Mouse (Mus musculus): ENCODE measurements around the gene Prnp. TPM values are rescaled to one million over a fixed set of nuclear protein-coding genes. Genes with fewer than 3 reads are reported as not detected.

The Prnp gene
- polyA plus RNA-seq, 1 experiment from 2014 or later, result 184 TPM

GRCm38 (mm10) chr2:131941501-131941900 lies 31.8 kb downstream of the Prnp start:
- H3K9me3 ChIP-seq, result no peaks in the 10 kb centered on the region
- H3K4me3 ChIP-seq, result no peak overlapping the region
- no peaks in the 10 kb centered on the region for H3K27me3 ChIP-seq
- ATAC-seq (replicated peaks), result no peak
- H3K4me1 ChIP-seq, result no peaks in the 10 kb centered on the region
- H3K27ac ChIP-seq (replicated peaks), result no peak overlapping the region
- H3K36me3 ChIP-seq, result peaks cover 17% of the 10 kb centered on the region
- no peak overlapping the region for H3K9ac ChIP-seq (replicated peaks)
- 75% methylated on average over 6 of the region's 6 CpGs for WGBS
- H3K4me2 ChIP-seq (replicated peaks), result no peak overlapping the region

- H3K9ac ChIP-seq (replicated peaks), result no peak overlapping the region
- no peaks in the 10 kb centered on the region for H3K27me3 ChIP-seq
- WGBS, result 13% methylated on average over 1 of the region's 1 CpGs
- no peak overlapping the region for H3K4me2 ChIP-seq (replicated peaks)
- no peak overlapping the region for H3K4me3 ChIP-seq
- no peak for ATAC-seq (replicated peaks)
- no peak overlapping the region for H3K27ac ChIP-seq (replicated peaks)
- H3K9me3 ChIP-seq, result no peaks in the 10 kb centered on the region
- H3K4me1 ChIP-seq, result no peaks in the 10 kb centered on the region
- H3K36me3 ChIP-seq, result no peaks in the 10 kb centered on the region
These were observed 34.6 kb downstream of the Prnp start for GRCm38 (mm10) chr2:131944370-131944769.

GRCm38 (mm10) chr2:131945225-131945624 lies 35.5 kb downstream of the Prnp start:
- no peaks in the 10 kb centered on the region for H3K27me3 ChIP-seq
- no peak overlapping the region for H3K9ac ChIP-seq (replicated peaks)
- no peak for ATAC-seq (replicated peaks)
- H3K4me2 ChIP-seq (replicated peaks), result no peak overlapping the region
- H3K36me3 ChIP-seq, result no peaks in the 10 kb centered on the region
- WGBS, result 85% methylated on average over 8 of the region's 8 CpGs
- H3K9me3 ChIP-seq, result no peaks in the 10 kb centered on the region
- H3K4me1 ChIP-seq, result no peaks in the 10 kb centered on the region
- no peak overlapping the region for H3K27ac ChIP-seq (replicated peaks)
- no peak overlapping the region for H3K4me3 ChIP-seq

- Histone ChIP-seq H3K9ac (replicated peaks) (no peak overlapping the region), H3K27ac (replicated peaks) (no peak overlapping the region), H3K27me3 (no peaks in the 10 kb centered on the region), H3K4me3 (no peak overlapping the region), H3K36me3 (no peaks in the 10 kb centered on the region), H3K9me3 (no peaks in the 10 kb centered on the region), H3K4me2 (replicated peaks) (no peak overlapping the region), H3K4me1 (no peaks in the 10 kb centered on the region)
- 88% methylated on average over 6 of the region's 6 CpGs for WGBS
- no peak for ATAC-seq (replicated peaks)
These were observed 36.0 kb downstream of the Prnp start for GRCm38 (mm10) chr2:131945765-131946164.

- Histone ChIP-seq H3K27me3 (no peaks in the 10 kb centered on the region), H3K36me3 (no peaks in the 10 kb centered on the region), H3K4me3 (no peak overlapping the region), H3K4me1 (no peaks in the 10 kb centered on the region), H3K9me3 (no peaks in the 10 kb centered on the region), H3K4me2 (replicated peaks) (no peak overlapping the region), H3K9ac (replicated peaks) (no peak overlapping the region), H3K27ac (replicated peaks) (no peak overlapping the region)
- no peak for ATAC-seq (replicated peaks)
- WGBS, result 92% methylated on average over 16 of the region's 16 CpGs
These were observed 36.6 kb downstream of the Prnp start for GRCm38 (mm10) chr2:131946351-131946750.

- Histone ChIP-seq H3K27me3 (peaks cover 8% of the 10 kb centered on the region), H3K4me2 (replicated peaks) (no peak overlapping the region), H3K9ac (replicated peaks) (no peak overlapping the region), H3K27ac (replicated peaks) (no peak overlapping the region), H3K4me1 (0 out of 2 replicates have a peak, but pooled peaks cover 3% of the 10 kb centered on the region), H3K4me3 (no peak overlapping the region), H3K9me3 (no peaks in the 10 kb centered on the region), H3K36me3 (no peaks in the 10 kb centered on the region)
- WGBS, result 76% methylated on average over 3 of the region's 3 CpGs
- no peak for ATAC-seq (replicated peaks)
These were observed 38.4 kb downstream of the Prnp start for GRCm38 (mm10) chr2:131948156-131948555.

- Histone ChIP-seq H3K27me3 (peaks cover 15% of the 10 kb centered on the region), H3K36me3 (no peaks in the 10 kb centered on the region), H3K4me1 (0 out of 2 replicates have a peak, but pooled peaks cover 5% of the 10 kb centered on the region), H3K9me3 (no peaks in the 10 kb centered on the region), H3K9ac (replicated peaks) (no peak overlapping the region), H3K27ac (replicated peaks) (no peak overlapping the region), H3K4me2 (replicated peaks) (no peak overlapping the region), H3K4me3 (no peak overlapping the region)
- 74% methylated on average over 11 of the region's 11 CpGs for WGBS
- no peak for ATAC-seq (replicated peaks)
These were observed 39.4 kb downstream of the Prnp start for GRCm38 (mm10) chr2:131948916-131949639.

GRCm38 (mm10) chr2:131949767-131950597 lies 40.3 kb downstream of the Prnp start:
- 52% methylated on average over 9 of the region's 9 CpGs for WGBS
- no peak overlapping the region for H3K9ac ChIP-seq (replicated peaks)
- H3K27me3 ChIP-seq, result peaks cover 18% of the 10 kb centered on the region

GRCm38 (mm10) chr2:131950598-131951095 lies 40.9 kb downstream of the Prnp start, which contains the start of gene Prnd:
Prnd (plus strand) TSS chr2:131950861.
- no peaks in the 10 kb centered on the region for H3K9me3 ChIP-seq
- WGBS, result 20% methylated on average over 11 of the region's 11 CpGs
- no peak within 1 kb of the TSS for H3K27ac ChIP-seq (replicated peaks)
- no peaks in the 10 kb centered on the region for H3K36me3 ChIP-seq
- no peak within 1 kb of the TSS; the same call in 1 of the 2 replicates for H3K4me2 ChIP-seq (replicated peaks)
- H3K4me1 ChIP-seq, result peaks cover 7% of the 10 kb centered on the region; the same call in 1 of the 2 replicates
- no peak for ATAC-seq (replicated peaks)
- H3K4me3 ChIP-seq, result no peak within 1 kb of the TSS
- H3K27me3 ChIP-seq, result peaks cover 18% of the 10 kb centered on the region
- H3K9ac ChIP-seq (replicated peaks), result no peak within 1 kb of the TSS

More at GRCm38 (mm10) chr2:131949767-131950597, 40.3 kb downstream of the Prnp start:
- Histone ChIP-seq H3K9me3 (no peaks in the 10 kb centered on the region), H3K4me3 (no peak overlapping the region), H3K4me2 (replicated peaks) (no peak overlapping the region; the same call in 1 of the 2 replicates), H3K36me3 (no peaks in the 10 kb centered on the region), H3K4me1 (0 out of 2 replicates have a peak, but pooled peaks cover 7% of the 10 kb centered on the region), H3K27ac (replicated peaks) (no peak overlapping the region)
- peak; percentile 44; the same call in 1 of the 2 replicates for ATAC-seq (replicated peaks)

- H3K4me1 ChIP-seq, result peaks cover 7% of the 10 kb centered on the region; the same call in 1 of the 2 replicates
- H3K27ac ChIP-seq (replicated peaks), result no peak overlapping the region
- H3K36me3 ChIP-seq, result no peaks in the 10 kb centered on the region
- ATAC-seq (replicated peaks), result no peak
- no peak overlapping the region for H3K9ac ChIP-seq (replicated peaks)
- H3K4me2 ChIP-seq (replicated peaks), result no peak overlapping the region
- no peak overlapping the region for H3K4me3 ChIP-seq
- WGBS, result 44% methylated on average over 2 of the region's 2 CpGs
- no peaks in the 10 kb centered on the region for H3K9me3 ChIP-seq
- H3K27me3 ChIP-seq, result peaks cover 18% of the 10 kb centered on the region
These were observed 42.7 kb downstream of the Prnp start for GRCm38 (mm10) chr2:131952456-131952855.

GRCm38 (mm10) chr2:131952961-131953538 lies 43.3 kb downstream of the Prnp start:
- peaks cover 7% of the 10 kb centered on the region; the same call in 1 of the 2 replicates for H3K4me1 ChIP-seq
- 27% methylated on average over 29 of the region's 29 CpGs for WGBS
- ATAC-seq (replicated peaks), result no peak
- no peak overlapping the region for H3K27ac ChIP-seq (replicated peaks)
- peak overlapping the region; percentile 11; the same call in 1 of the 2 replicates for H3K4me3 ChIP-seq
- peaks cover 18% of the 10 kb centered on the region for H3K27me3 ChIP-seq
- H3K9ac ChIP-seq (replicated peaks), result no peak overlapping the region
- H3K36me3 ChIP-seq, result no peaks in the 10 kb centered on the region
- H3K4me2 ChIP-seq (replicated peaks), result peak overlapping the region; percentile 30
- H3K9me3 ChIP-seq, result no peaks in the 10 kb centered on the region
